Mouse (Mus musculus): ENCODE measurements at regions not wholly inside any gene's neighbourhood (a gene's known extent, or its start where the extent isn't known, plus 50 kb on each side); places are given as distances from the start of the nearest gene placed in this dataset.

- no peaks in the 10 kb centered on the region for H3K27me3 ChIP-seq
- no peak overlapping the region for H3K4me3 ChIP-seq (replicated peaks)
- no peak overlapping the region for H3K27ac ChIP-seq
- H3K9ac ChIP-seq (replicated peaks): no peak overlapping the region
- ATAC-seq: no peak
- WGBS: 91% methylated on average over 5 of the region's 5 CpGs
- H3K36me3 ChIP-seq: no peaks in the 10 kb centered on the region
- H3K9me3 ChIP-seq: no peaks in the 10 kb centered on the region
- no peaks in the 10 kb centered on the region for H3K4me1 ChIP-seq (replicated peaks)
- H3K4me2 ChIP-seq (replicated peaks): no peak overlapping the region
Measured at GRCm38 (mm10) chr3:144021969-144022368, 183.1 kb downstream of the Lmo4 start.

GRCm38 (mm10) chr3:144020189-144020940, 184.7 kb downstream of the Lmo4 start:
- Histone ChIP-seq H3K4me2 (replicated peaks) (no peak overlapping the region), H3K9ac (replicated peaks) (no peak overlapping the region), H3K36me3 (no peaks in the 10 kb centered on the region), H3K4me1 (replicated peaks) (no peaks in the 10 kb centered on the region), H3K9me3 (no peaks in the 10 kb centered on the region), H3K27me3 (no peaks in the 10 kb centered on the region), H3K27ac (no peak overlapping the region), H3K4me3 (replicated peaks) (no peak overlapping the region)
- no peak for ATAC-seq
- WGBS: 79% methylated on average over 8 of the region's 8 CpGs

DNA sequence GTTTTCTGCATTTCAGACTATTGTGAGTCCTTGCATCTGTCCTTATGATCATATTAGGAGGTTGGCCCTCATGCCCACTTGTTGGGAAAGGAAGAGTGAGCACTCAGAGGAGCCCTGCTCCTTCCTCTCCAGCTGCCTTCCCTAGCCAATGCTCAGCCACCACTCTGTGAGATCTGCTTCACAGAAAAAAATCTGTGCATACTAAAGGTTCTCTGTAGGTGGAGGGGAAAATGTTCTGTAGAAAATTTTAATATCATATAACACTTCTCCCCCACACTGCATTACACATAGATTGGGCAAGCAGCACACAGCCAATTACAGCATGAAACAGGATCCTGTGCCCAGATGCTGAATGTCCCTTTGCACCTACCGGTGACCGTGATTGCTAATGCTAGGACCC, 185.7 kb downstream of the Lmo4 start:
- Histone ChIP-seq H3K27ac (no peak overlapping the region), H3K36me3 (no peaks in the 10 kb centered on the region), H3K27me3 (no peaks in the 10 kb centered on the region), H3K9me3 (no peaks in the 10 kb centered on the region), H3K4me2 (replicated peaks) (no peak overlapping the region), H3K4me3 (replicated peaks) (no peak overlapping the region), H3K9ac (replicated peaks) (no peak overlapping the region), H3K4me1 (replicated peaks) (no peaks in the 10 kb centered on the region)
- WGBS: 87% methylated on average over 2 of the region's 2 CpGs
- no peak for ATAC-seq

GRCm38 (mm10) chr3:144018559-144018958, 186.5 kb downstream of the Lmo4 start:
- 91% methylated on average over 4 of the region's 4 CpGs for WGBS
- H3K9ac ChIP-seq (replicated peaks): no peak overlapping the region
- no peak overlapping the region for H3K4me3 ChIP-seq (replicated peaks)
- no peak overlapping the region for H3K4me2 ChIP-seq (replicated peaks)
- ATAC-seq: no peak
- no peaks in the 10 kb centered on the region for H3K27me3 ChIP-seq
- no peak overlapping the region for H3K27ac ChIP-seq
- H3K9me3 ChIP-seq: no peaks in the 10 kb centered on the region
- H3K4me1 ChIP-seq (replicated peaks): 0 out of 2 replicates have a peak, but pooled peaks cover 1% of the 10 kb centered on the region
- H3K36me3 ChIP-seq: no peaks in the 10 kb centered on the region

- WGBS: 93% methylated on average over 3 of the region's 3 CpGs
- H3K27me3 ChIP-seq: no peaks in the 10 kb centered on the region
- no peaks in the 10 kb centered on the region for H3K36me3 ChIP-seq
- no peak overlapping the region for H3K9ac ChIP-seq (replicated peaks)
- no peak overlapping the region for H3K27ac ChIP-seq
- ATAC-seq: no peak
- H3K9me3 ChIP-seq: no peaks in the 10 kb centered on the region
- H3K4me2 ChIP-seq (replicated peaks): no peak overlapping the region
- H3K4me3 ChIP-seq (replicated peaks): no peak overlapping the region
- peaks cover 11% of the 10 kb centered on the region for H3K4me1 ChIP-seq (replicated peaks)
Measured at GRCm38 (mm10) chr3:144015236-144015635, 189.8 kb downstream of the Lmo4 start.

- Histone ChIP-seq H3K4me3 (replicated peaks) (no peak overlapping the region), H3K4me2 (replicated peaks) (no peak overlapping the region), H3K27ac (no peak overlapping the region), H3K4me1 (replicated peaks) (peaks cover 11% of the 10 kb centered on the region), H3K9ac (replicated peaks) (no peak overlapping the region), H3K9me3 (no peaks in the 10 kb centered on the region), H3K27me3 (no peaks in the 10 kb centered on the region), H3K36me3 (no peaks in the 10 kb centered on the region)
- 56% methylated on average over 8 of the region's 8 CpGs for WGBS
- no peak for ATAC-seq
Measured at GRCm38 (mm10) chr3:144013481-144014125, 191.4 kb downstream of the Lmo4 start.

DNA sequence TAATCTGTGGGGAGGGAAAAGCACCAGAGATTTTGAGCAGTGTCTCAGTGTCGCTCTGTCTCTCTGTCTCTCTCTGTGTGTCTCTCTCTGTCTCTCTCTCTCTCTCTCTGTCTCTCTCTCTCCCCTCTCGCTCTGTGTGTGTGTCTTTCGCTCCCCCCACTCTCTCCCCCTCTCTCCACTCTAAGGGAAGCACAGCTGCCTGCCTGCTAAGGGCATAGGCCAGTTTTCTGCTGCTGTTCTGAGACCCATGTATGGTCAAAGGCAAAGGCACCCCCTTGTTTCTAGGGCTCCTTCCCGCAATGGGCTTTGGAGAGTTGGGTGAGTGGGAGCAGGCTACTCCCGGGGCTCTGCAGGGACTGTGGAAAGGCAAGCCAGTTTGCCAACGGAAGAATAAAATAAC, 192.2 kb downstream of the Lmo4 start:
- no peak overlapping the region for H3K4me2 ChIP-seq (replicated peaks)
- H3K36me3 ChIP-seq: no peaks in the 10 kb centered on the region
- no peak overlapping the region for H3K9ac ChIP-seq (replicated peaks)
- H3K27me3 ChIP-seq: no peaks in the 10 kb centered on the region
- H3K4me3 ChIP-seq (replicated peaks): no peak overlapping the region
- no peak overlapping the region for H3K27ac ChIP-seq
- H3K4me1 ChIP-seq (replicated peaks): peaks cover 11% of the 10 kb centered on the region
- no peak for ATAC-seq
- no peaks in the 10 kb centered on the region for H3K9me3 ChIP-seq
- 58% methylated on average over 6 of the region's 6 CpGs for WGBS

DNA sequence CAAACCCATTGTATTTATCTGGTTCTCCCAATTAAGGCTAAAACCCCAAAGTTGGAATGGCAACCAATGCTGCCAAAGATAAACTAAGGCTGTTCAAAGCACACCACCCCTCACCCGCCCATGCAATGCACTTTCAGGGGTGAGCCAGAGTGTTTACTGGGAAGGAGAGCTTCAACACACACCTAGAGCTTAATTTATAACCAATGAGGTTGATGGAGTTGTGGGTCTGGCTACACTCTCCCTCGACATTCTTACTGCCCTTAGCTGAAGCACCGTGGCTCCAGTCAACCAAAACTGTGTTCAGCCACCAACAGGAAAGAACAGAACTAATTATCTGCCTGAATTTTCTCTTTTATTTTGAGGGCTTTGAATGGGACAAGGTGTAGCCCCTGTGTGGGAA, 192.8 kb downstream of the Lmo4 start:
- Histone ChIP-seq H3K9me3 (no peaks in the 10 kb centered on the region), H3K36me3 (no peaks in the 10 kb centered on the region), H3K4me1 (replicated peaks) (peaks cover 11% of the 10 kb centered on the region), H3K9ac (replicated peaks) (no peak overlapping the region), H3K4me2 (replicated peaks) (no peak overlapping the region), H3K4me3 (replicated peaks) (no peak overlapping the region), H3K27ac (no peak overlapping the region), H3K27me3 (no peaks in the 10 kb centered on the region)
- no peak for ATAC-seq
- WGBS: 78% methylated on average over 3 of the region's 3 CpGs

- Histone ChIP-seq H3K4me2 (replicated peaks) (no peak overlapping the region), H3K9ac (replicated peaks) (no peak overlapping the region), H3K27ac (no peak overlapping the region), H3K4me3 (replicated peaks) (no peak overlapping the region), H3K36me3 (no peaks in the 10 kb centered on the region), H3K9me3 (no peaks in the 10 kb centered on the region), H3K4me1 (replicated peaks) (peaks cover 11% of the 10 kb centered on the region), H3K27me3 (no peaks in the 10 kb centered on the region)
- peak; percentile 18; the same call in 1 of the 2 replicates for ATAC-seq
- WGBS: 70% methylated on average over 12 of the region's 12 CpGs
Measured at GRCm38 (mm10) chr3:144011456-144012025, 193.5 kb downstream of the Lmo4 start.

- no peak overlapping the region for H3K27ac ChIP-seq
- peak; percentile 62; the same call in 1 of the 2 replicates for ATAC-seq
Measured at GRCm38 (mm10) chr3:144010558-144010957, 194.5 kb downstream of the Lmo4 start.

GRCm38 (mm10) chr3:144007111-144007619, 197.9 kb downstream of the Lmo4 start:
- H3K9ac ChIP-seq (replicated peaks): no peak overlapping the region
- peaks cover 8% of the 10 kb centered on the region for H3K4me1 ChIP-seq (replicated peaks)
- no peak overlapping the region for H3K4me2 ChIP-seq (replicated peaks)
- WGBS: 39% methylated on average over 4 of the region's 4 CpGs
- H3K4me3 ChIP-seq (replicated peaks): no peak overlapping the region
- ATAC-seq: no peak
- no peak overlapping the region for H3K27ac ChIP-seq
- H3K27me3 ChIP-seq: no peaks in the 10 kb centered on the region
- H3K36me3 ChIP-seq: no peaks in the 10 kb centered on the region
- no peaks in the 10 kb centered on the region for H3K9me3 ChIP-seq

More at GRCm38 (mm10) chr3:144010558-144010957, 194.5 kb downstream of the Lmo4 start:
- WGBS: 49% methylated on average over 6 of the region's 6 CpGs
- Histone ChIP-seq H3K9me3 (no peaks in the 10 kb centered on the region), H3K36me3 (no peaks in the 10 kb centered on the region), H3K4me1 (replicated peaks) (peaks cover 11% of the 10 kb centered on the region), H3K27me3 (no peaks in the 10 kb centered on the region), H3K4me3 (replicated peaks) (no peak overlapping the region), H3K4me2 (replicated peaks) (no peak overlapping the region), H3K9ac (replicated peaks) (no peak overlapping the region)

- Histone ChIP-seq H3K4me3 (replicated peaks) (no peak overlapping the region), H3K9ac (replicated peaks) (no peak overlapping the region), H3K4me1 (replicated peaks) (no peaks in the 10 kb centered on the region), H3K36me3 (no peaks in the 10 kb centered on the region), H3K4me2 (replicated peaks) (no peak overlapping the region), H3K27ac (no peak overlapping the region), H3K27me3 (no peaks in the 10 kb centered on the region), H3K9me3 (no peaks in the 10 kb centered on the region)
- 75% methylated on average over 8 of the region's 8 CpGs for WGBS
- ATAC-seq: no peak
Measured at GRCm38 (mm10) chr3:143997909-143998308, 207.1 kb downstream of the Lmo4 start.

All from midbrain, embryonic 13.5 days (tissue).